Mouse (Mus musculus): ENCODE data around the gene Zfp668. TPM values are rescaled to one million over a fixed set of nuclear protein-coding genes. Genes with fewer than 3 reads are reported as not detected.
A peak's percentile ranks its signal among the peaks of the same experiment; 100 is the strongest.

Zfp668 gene
- polyA plus RNA-seq, 1 experiment: 15.3 TPM

- H3K4me1 ChIP-seq (ENCODE audit: control insufficient read depth, insufficient read depth, low read length): no peaks in the 10 kb centered on the region
- no peak overlapping the region for H3K9ac ChIP-seq (ENCODE audit: low read depth, poor library complexity, severe bottlenecking)
- TF ChIP-seq POLR2A (IDR thresholded peaks at IDR 0.05; ENCODE audit: insufficient read depth, low read length) (no peak), CTCF (IDR thresholded peaks at IDR 0.05; ENCODE audit: low read depth, low read length) (no peak), EP300 (IDR thresholded peaks at IDR 0.05; ENCODE audit: insufficient read depth, low read depth, low read length) (no peak)
- H3K9me3 ChIP-seq (replicated peaks; ENCODE audit: control insufficient read depth, insufficient read depth, low read length, poor library complexity, severe bottlenecking): no peaks in the 10 kb centered on the region
- no peak overlapping the region for H3K4me3 ChIP-seq (ENCODE audit: low read depth, low read length)
- no peaks in the 10 kb centered on the region for H3K27me3 ChIP-seq (ENCODE audit: control insufficient read depth, insufficient read depth, low read length, poor library complexity, severe bottlenecking)
- no peak overlapping the region for H3K27ac ChIP-seq (ENCODE audit: insufficient read depth, low read length)
- H3K36me3 ChIP-seq (ENCODE audit: control insufficient read depth, insufficient read depth, low read length, poor library complexity, severe bottlenecking): no peaks in the 10 kb centered on the region
These were observed 41.1 kb downstream of the Zfp668 start for GRCm38 (mm10) chr7:127835550-127835949.

- Histone ChIP-seq H3K9me3 (replicated peaks; ENCODE audit: control insufficient read depth, insufficient read depth, low read length, poor library complexity, severe bottlenecking) (no peaks in the 10 kb centered on the region), H3K9ac (ENCODE audit: low read depth, poor library complexity, severe bottlenecking) (peak within 1 kb of the TSS; percentile 61), H3K4me3 (ENCODE audit: low read depth, low read length) (peak within 1 kb of the TSS; percentile 78), H3K27me3 (ENCODE audit: control insufficient read depth, insufficient read depth, low read length, poor library complexity, severe bottlenecking) (no peaks in the 10 kb centered on the region), H3K4me1 (ENCODE audit: control insufficient read depth, insufficient read depth, low read length) (peaks cover 2% of the 10 kb centered on the region), H3K36me3 (ENCODE audit: control insufficient read depth, insufficient read depth, low read length, poor library complexity, severe bottlenecking) (no peaks in the 10 kb centered on the region), H3K27ac (ENCODE audit: insufficient read depth, low read length) (no peak within 1 kb of the TSS)
- TF ChIP-seq EP300 (IDR thresholded peaks at IDR 0.05; ENCODE audit: insufficient read depth, low read depth, low read length): no peak
- no peak for TF ChIP-seq POLR2A (IDR thresholded peaks at IDR 0.05; ENCODE audit: insufficient read depth, low read length)
- no peak for TF ChIP-seq CTCF (IDR thresholded peaks at IDR 0.05; ENCODE audit: low read depth, low read length)
These were observed 52.3 kb downstream of the Zfp668 start, which contains the start of the genes Stx4a and Stx1b for GRCm38 (mm10) chr7:127824176-127824871. Stx4a (plus strand) TSS chr7:127824294. Stx1b (minus strand) TSS chr7:127824549.

GRCm38 (mm10) chr7:127823236-127824171, 53.1 kb downstream of the Zfp668 start:
- H3K9ac ChIP-seq (ENCODE audit: low read depth, poor library complexity, severe bottlenecking): peak overlapping the region; percentile 61
- no peak overlapping the region for H3K27ac ChIP-seq (ENCODE audit: insufficient read depth, low read length)

GRCm38 (mm10) chr7:127822494-127822893, 54.1 kb downstream of the Zfp668 start:
- no peak for TF ChIP-seq POLR2A (IDR thresholded peaks at IDR 0.05; ENCODE audit: insufficient read depth, low read length)
- TF ChIP-seq CTCF (IDR thresholded peaks at IDR 0.05; ENCODE audit: low read depth, low read length): no peak
- TF ChIP-seq EP300 (IDR thresholded peaks at IDR 0.05; ENCODE audit: insufficient read depth, low read depth, low read length): no peak
- no peak overlapping the region for H3K4me3 ChIP-seq (ENCODE audit: low read depth, low read length)
- H3K36me3 ChIP-seq (ENCODE audit: control insufficient read depth, insufficient read depth, low read length, poor library complexity, severe bottlenecking): no peaks in the 10 kb centered on the region
- H3K27ac ChIP-seq (ENCODE audit: insufficient read depth, low read length): no peak overlapping the region
- no peak overlapping the region for H3K9ac ChIP-seq (ENCODE audit: low read depth, poor library complexity, severe bottlenecking)
- no peaks in the 10 kb centered on the region for H3K9me3 ChIP-seq (replicated peaks; ENCODE audit: control insufficient read depth, insufficient read depth, low read length, poor library complexity, severe bottlenecking)
- no peaks in the 10 kb centered on the region for H3K27me3 ChIP-seq (ENCODE audit: control insufficient read depth, insufficient read depth, low read length, poor library complexity, severe bottlenecking)
- peaks cover 2% of the 10 kb centered on the region for H3K4me1 ChIP-seq (ENCODE audit: control insufficient read depth, insufficient read depth, low read length)

More at GRCm38 (mm10) chr7:127823236-127824171, 53.1 kb downstream of the Zfp668 start:
- no peak for TF ChIP-seq EP300 (IDR thresholded peaks at IDR 0.05; ENCODE audit: insufficient read depth, low read depth, low read length)
- TF ChIP-seq POLR2A (IDR thresholded peaks at IDR 0.05; ENCODE audit: insufficient read depth, low read length): no peak
- TF ChIP-seq CTCF (IDR thresholded peaks at IDR 0.05; ENCODE audit: low read depth, low read length): peak; percentile 18
- Histone ChIP-seq H3K4me3 (ENCODE audit: low read depth, low read length) (peak overlapping the region; percentile 78), H3K27me3 (ENCODE audit: control insufficient read depth, insufficient read depth, low read length, poor library complexity, severe bottlenecking) (no peaks in the 10 kb centered on the region), H3K9me3 (replicated peaks; ENCODE audit: control insufficient read depth, insufficient read depth, low read length, poor library complexity, severe bottlenecking) (no peaks in the 10 kb centered on the region), H3K4me1 (ENCODE audit: control insufficient read depth, insufficient read depth, low read length) (peaks cover 2% of the 10 kb centered on the region), H3K36me3 (ENCODE audit: control insufficient read depth, insufficient read depth, low read length, poor library complexity, severe bottlenecking) (no peaks in the 10 kb centered on the region)

- Histone ChIP-seq H3K4me1 (ENCODE audit: control insufficient read depth, insufficient read depth, low read length) (peaks cover 2% of the 10 kb centered on the region), H3K9ac (ENCODE audit: low read depth, poor library complexity, severe bottlenecking) (no peak overlapping the region), H3K27ac (ENCODE audit: insufficient read depth, low read length) (no peak overlapping the region), H3K4me3 (ENCODE audit: low read depth, low read length) (no peak overlapping the region), H3K36me3 (ENCODE audit: control insufficient read depth, insufficient read depth, low read length, poor library complexity, severe bottlenecking) (no peaks in the 10 kb centered on the region), H3K27me3 (ENCODE audit: control insufficient read depth, insufficient read depth, low read length, poor library complexity, severe bottlenecking) (no peaks in the 10 kb centered on the region), H3K9me3 (replicated peaks; ENCODE audit: control insufficient read depth, insufficient read depth, low read length, poor library complexity, severe bottlenecking) (no peaks in the 10 kb centered on the region)
- TF ChIP-seq EP300 (IDR thresholded peaks at IDR 0.05; ENCODE audit: insufficient read depth, low read depth, low read length): no peak
- TF ChIP-seq CTCF (IDR thresholded peaks at IDR 0.05; ENCODE audit: low read depth, low read length): no peak
These were observed 55.7 kb downstream of the Zfp668 start for GRCm38 (mm10) chr7:127820836-127821509.

Data from ES-Bruce4 (cell line).